Mouse (Mus musculus) neural tube, embryonic 15.5 days (tissue): ENCODE measurements around the gene Msh5. TPM values are rescaled to one million over a fixed set of nuclear protein-coding genes. Genes with fewer than 3 reads are reported as not detected.
"Not testable (repeated sequence)": the region's sequence is repeated elsewhere in the genome, so short reads cannot be mapped to it uniquely, and the experiment has no call there.

Experiments used
- ATAC-seq: fragments of 200-750 bp; cut with Nextera tagmentation; 2 replicates; pipeline ENCODE4 v1.8.0; 2017; ENCODE audit warnings: mild to moderate bottlenecking, moderate TSS enrichment, moderate library complexity; ENCODE audit not compliant: low FRiP score
- H3K27ac ChIP-seq: fragments of 300-500 bp; sonication (generic); replicated peaks from 2 replicates; pipeline ENCODE4 v1.5.1; 2015; ENCODE audit warnings: mild to moderate bottlenecking, inconsistent platforms
- H3K27me3 ChIP-seq: fragments of 300-500 bp; sonication (generic); replicated peaks from 2 replicates; pipeline ENCODE4 v1.6.1; 2015; ENCODE audit warnings: inconsistent platforms
- H3K36me3 ChIP-seq: fragments of 300-500 bp; sonication (generic); 2 replicates; pipeline ENCODE4 v1.6.1; 2015; ENCODE audit warnings: inconsistent platforms
- H3K4me1 ChIP-seq: fragments of 300-500 bp; sonication (generic); 2 replicates; pipeline ENCODE4 v1.6.1; 2015; ENCODE audit warnings: inconsistent platforms
- H3K4me2 ChIP-seq: fragments of 300-500 bp; sonication (generic); 2 replicates; pipeline ENCODE4 v1.6.1; 2015; ENCODE audit warnings: inconsistent platforms, mild to moderate bottlenecking, moderate library complexity
- H3K4me3 ChIP-seq: fragments of 300-500 bp; sonication (generic); replicated peaks from 2 replicates; pipeline ENCODE4 v1.5.1; 2015; ENCODE audit warnings: mild to moderate bottlenecking, inconsistent platforms
- H3K9ac ChIP-seq: fragments of 300-500 bp; sonication (generic); replicated peaks from 2 replicates; pipeline ENCODE4 v1.6.1; 2015; ENCODE audit warnings: mild to moderate bottlenecking, inconsistent platforms
- H3K9me3 ChIP-seq: fragments of 300-500 bp; sonication (generic); replicated peaks from 2 replicates; pipeline ENCODE4 v1.6.1; 2016; ENCODE audit warnings: inconsistent platforms
- WGBS: fragments of 180-500 bp; shearing (Covaris S2); methylation state at CpG from one replicate; pipeline ENCODE4 v1.1.7; 2015; ENCODE audit warnings: mixed read lengths; 5-methylcytosine and 5-hydroxymethylcytosine counted together
- polyA plus RNA-seq: library from polyadenylated mRNA; unstranded; fragments of >200 nt; fragmentation: Nextera tagmentation; extraction: Ambion mirVana; gene quantifications from 2 replicates; pipeline ENCODE4 v1.2.1, GENCODE M21; 2015

The Msh5 gene
- polyA plus RNA-seq, 1 experiment from 2014 or later, result 2.0 TPM

DNA sequence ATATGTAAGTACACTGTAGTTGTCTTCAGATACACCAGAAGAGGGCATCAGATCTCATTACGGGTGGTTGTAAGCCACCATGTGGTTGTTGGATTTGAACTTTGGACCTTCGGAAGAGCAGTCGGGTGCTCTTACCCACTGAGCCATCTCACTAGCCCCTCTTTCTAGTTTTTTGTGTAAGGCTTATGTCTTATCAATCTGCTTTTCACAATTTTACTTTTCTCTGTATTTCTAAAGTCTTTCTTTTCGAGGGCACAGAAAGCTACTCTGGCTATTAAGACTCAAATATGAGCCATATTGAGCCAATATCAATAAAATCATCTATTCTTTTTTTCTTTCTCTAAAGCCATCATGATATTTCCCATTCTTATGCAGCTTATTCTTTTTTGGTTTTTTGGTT, 51.4 kb downstream of the Msh5 start:
- not testable (repeated sequence) for H3K27me3 ChIP-seq, H3K27ac ChIP-seq, H3K36me3 ChIP-seq, H3K9ac ChIP-seq, ATAC-seq, H3K4me2 ChIP-seq, H3K4me3 ChIP-seq, H3K9me3 ChIP-seq, H3K4me1 ChIP-seq
- WGBS, result 94% methylated on average over 4 of the region's 4 CpGs

DNA sequence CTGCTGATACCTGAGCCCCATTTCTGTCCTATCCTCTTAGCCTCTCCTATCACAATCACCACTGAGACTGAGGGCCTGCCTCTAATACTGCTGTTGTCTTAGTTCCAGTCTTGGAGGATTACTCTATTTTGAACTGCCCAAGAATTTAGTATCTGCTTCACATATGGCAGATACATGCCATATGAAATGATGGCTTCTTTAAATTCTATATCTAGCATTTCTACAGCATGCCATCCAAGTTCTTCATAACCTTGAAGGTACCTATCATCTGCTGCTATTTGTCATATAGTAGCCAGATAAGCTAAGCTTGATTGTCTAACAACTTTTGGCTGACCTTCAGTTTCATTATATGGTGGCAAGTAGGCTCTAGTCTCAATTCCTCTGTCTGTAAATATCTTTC, 51.8 kb downstream of the Msh5 start:
- no peak for ATAC-seq
- Histone ChIP-seq H3K4me2 (no peak overlapping the region), H3K9ac (no peak overlapping the region), H3K27me3 (no peaks in the 10 kb centered on the region), H3K4me3 (no peak overlapping the region), H3K36me3 (0 out of 2 replicates have a peak, but pooled peaks cover 8% of the 10 kb centered on the region), H3K27ac (no peak overlapping the region), H3K9me3 (no peaks in the 10 kb centered on the region), H3K4me1 (peaks cover 2% of the 10 kb centered on the region)

DNA sequence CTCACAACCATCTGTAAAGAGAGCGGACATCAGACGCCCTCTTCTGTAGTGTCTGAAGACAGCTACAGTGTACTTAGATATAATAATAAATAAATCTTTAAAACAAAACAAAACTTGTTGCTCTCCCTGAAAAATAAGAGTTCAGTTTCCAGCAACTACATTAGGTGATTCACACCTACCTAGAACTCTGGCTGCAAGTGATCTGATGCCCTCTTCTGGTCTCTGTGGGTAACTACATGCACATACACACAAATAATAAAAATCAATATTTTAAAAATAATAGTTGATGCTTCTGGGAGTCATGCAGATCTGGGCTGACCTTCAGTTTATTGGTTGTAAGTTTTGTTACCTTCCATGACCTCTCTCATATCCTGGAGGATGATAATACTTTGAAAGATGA, 62.3 kb downstream of the Msh5 start:
- WGBS, result 81% methylated on average over 2 of the region's 2 CpGs
- peaks cover 15% of the 10 kb centered on the region for H3K36me3 ChIP-seq
- H3K4me2 ChIP-seq, result no peak overlapping the region
- no peak overlapping the region for H3K9ac ChIP-seq
- H3K4me1 ChIP-seq, result peaks cover 26% of the 10 kb centered on the region
- H3K9me3 ChIP-seq, result no peaks in the 10 kb centered on the region
- H3K27me3 ChIP-seq, result no peaks in the 10 kb centered on the region
- no peak overlapping the region for H3K4me3 ChIP-seq
- H3K27ac ChIP-seq, result no peak overlapping the region
- ATAC-seq, result no peak

DNA sequence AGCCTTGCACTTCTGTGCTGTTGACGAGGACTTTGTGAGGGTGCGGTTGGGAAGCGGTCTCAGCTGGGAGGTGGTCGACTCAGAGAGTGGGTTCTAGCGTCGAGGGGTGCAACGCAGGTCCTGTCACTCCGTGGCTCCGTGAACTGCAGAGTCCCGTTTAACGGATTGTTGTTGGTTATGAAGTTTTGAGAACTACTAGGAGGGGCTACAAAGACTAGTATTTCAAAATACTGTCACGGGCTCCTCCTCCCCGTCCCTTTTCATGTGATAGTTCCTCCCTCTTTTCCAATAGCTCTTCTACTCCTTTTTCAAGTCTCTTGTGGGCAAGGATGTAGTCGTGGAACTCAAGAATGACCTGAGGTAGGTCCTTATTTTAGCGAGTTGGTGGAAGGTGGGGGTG, 64.2 kb downstream of the Msh5 start:
- H3K4me2 ChIP-seq, result peak overlapping the region; percentile 95
- under 1% methylated on average over 15 of the region's 15 CpGs for WGBS
- H3K9me3 ChIP-seq, result no peaks in the 10 kb centered on the region
- peak overlapping the region; percentile 95 for H3K9ac ChIP-seq
- peak; percentile 37 for ATAC-seq
- H3K4me3 ChIP-seq, result peak overlapping the region; percentile 91
- peaks cover 26% of the 10 kb centered on the region for H3K4me1 ChIP-seq
- H3K27ac ChIP-seq, result peak overlapping the region; percentile 99
- no peaks in the 10 kb centered on the region for H3K27me3 ChIP-seq
- H3K36me3 ChIP-seq, result peaks cover 15% of the 10 kb centered on the region

DNA sequence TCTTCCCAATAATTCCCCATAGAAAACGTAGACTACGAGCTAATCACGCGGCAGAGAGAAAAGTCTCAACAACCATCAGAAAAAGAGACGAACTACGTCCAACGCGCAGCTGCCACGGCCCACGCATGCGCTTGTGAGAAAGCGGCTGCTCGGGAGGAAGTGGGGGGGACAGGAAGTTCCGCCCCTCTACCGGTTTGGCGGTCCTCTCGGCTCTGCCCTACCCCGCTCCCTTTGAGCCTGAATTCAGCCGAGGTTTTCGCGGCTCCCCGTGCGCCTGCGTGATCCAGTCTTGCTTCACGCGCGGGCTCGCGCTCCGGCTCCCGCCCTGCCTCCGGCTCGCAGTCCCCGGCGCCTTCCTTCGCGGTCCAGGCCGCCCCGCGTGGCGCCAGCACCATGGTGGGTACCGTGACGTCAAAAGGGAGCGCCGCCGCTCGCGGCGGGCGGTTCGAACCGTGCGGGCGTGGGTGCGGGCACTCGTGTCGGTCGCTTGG, 64.8 kb downstream of the Msh5 start, which contains the start of gene Lsm2:
Gene Lsm2 (plus strand): TSS at position 173 of the 491 bp plus-strand sequence.
- no peaks in the 10 kb centered on the region for H3K27me3 ChIP-seq
- H3K4me1 ChIP-seq, result peaks cover 26% of the 10 kb centered on the region
- no peaks in the 10 kb centered on the region for H3K9me3 ChIP-seq
- peak within 1 kb of the TSS; percentile 95 for H3K9ac ChIP-seq
- peak within 1 kb of the TSS; percentile 91 for H3K4me3 ChIP-seq
- peaks cover 15% of the 10 kb centered on the region for H3K36me3 ChIP-seq
- peak; percentile 95 for ATAC-seq
- WGBS, result under 1% methylated on average over 58 of the region's 58 CpGs
- H3K4me2 ChIP-seq, result peak within 1 kb of the TSS; percentile 95
- H3K27ac ChIP-seq, result peak within 1 kb of the TSS; percentile 99

DNA sequence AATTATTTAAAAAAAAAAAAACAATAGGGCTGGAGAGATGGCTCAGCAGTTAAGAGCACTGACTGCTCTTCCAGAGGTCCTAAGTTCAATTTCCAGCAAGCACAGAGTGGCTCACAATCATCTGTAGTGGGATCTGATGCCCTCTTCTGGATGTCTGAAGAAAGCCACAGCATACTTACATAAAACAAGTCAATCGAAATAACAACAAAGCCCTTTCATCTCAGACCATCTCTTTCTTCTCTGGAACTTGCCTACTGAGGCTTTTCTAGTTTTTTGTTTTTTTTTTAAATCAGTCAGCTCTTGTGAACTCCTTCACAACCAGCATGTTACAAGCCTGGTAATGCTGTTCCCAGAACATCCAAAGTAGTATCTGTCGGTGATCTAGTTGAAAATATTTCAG, 65.9 kb downstream of the Msh5 start:
- Histone ChIP-seq H3K4me3 (peak overlapping the region; percentile 91), H3K27me3 (no peaks in the 10 kb centered on the region), H3K36me3 (peaks cover 7% of the 10 kb centered on the region), H3K27ac (peak overlapping the region; percentile 99), H3K4me1 (peaks cover 26% of the 10 kb centered on the region), H3K9me3 (no peaks in the 10 kb centered on the region), H3K9ac (peak overlapping the region; percentile 95), H3K4me2 (peak overlapping the region; percentile 95)
- 14% methylated on average over 2 of the region's 2 CpGs for WGBS
- no peak for ATAC-seq

DNA sequence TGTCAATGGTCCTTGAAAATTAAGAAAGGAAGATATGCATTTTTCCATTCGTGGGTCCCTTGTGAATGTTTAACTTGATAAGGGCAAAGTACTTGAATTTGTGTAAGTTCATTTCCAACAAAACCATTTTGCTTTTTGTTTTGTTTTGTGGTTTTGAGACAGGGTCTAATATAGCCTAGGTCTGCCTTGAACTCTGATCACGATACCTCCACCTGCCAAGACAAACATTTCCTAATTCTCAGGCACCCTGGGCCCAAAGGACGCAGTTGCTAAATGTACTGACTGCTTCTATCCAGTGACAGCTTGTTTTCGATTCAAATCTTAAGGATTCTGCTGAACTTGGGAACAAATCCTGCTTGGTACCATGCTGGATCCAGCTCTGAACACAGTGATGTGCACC, 66.9 kb downstream of the Msh5 start:
- WGBS, result 96% methylated on average over 4 of the region's 4 CpGs
- H3K9me3 ChIP-seq, result no peaks in the 10 kb centered on the region
- no peaks in the 10 kb centered on the region for H3K27me3 ChIP-seq
- no peak for ATAC-seq
- no peak overlapping the region for H3K27ac ChIP-seq
- no peak overlapping the region for H3K9ac ChIP-seq
- H3K36me3 ChIP-seq, result no peaks in the 10 kb centered on the region
- peaks cover 26% of the 10 kb centered on the region for H3K4me1 ChIP-seq
- no peak overlapping the region for H3K4me3 ChIP-seq
- H3K4me2 ChIP-seq, result no peak overlapping the region

Other genes starting within 250 kb of the Msh5 start
- not detected in 2 replicates for gene Cyp21a1, start 242.2 kb downstream of the Msh5 start, polyA plus RNA-seq
- 40.0 and 41.6 TPM in 2 replicates for gene Stk19, start 209.8 kb downstream of the Msh5 start, polyA plus RNA-seq
- gene Dxo, start 209.7 kb downstream of the Msh5 start, polyA plus RNA-seq, result 58.9 and 64.8 TPM in 2 replicates
- gene Skiv2l, start 196.5 kb downstream of the Msh5 start, polyA plus RNA-seq, result 56.6 and 57.4 TPM in 2 replicates
- gene Nelfe, start 196.4 kb downstream of the Msh5 start, polyA plus RNA-seq, result 77.4 and 77.8 TPM in 2 replicates
- 2.4 and 5.9 TPM in 2 replicates for gene Cfb, start 184.2 kb downstream of the Msh5 start, polyA plus RNA-seq
- 9.6 and 10.6 TPM in 2 replicates for gene Zbtb12, start 167.3 kb downstream of the Msh5 start, polyA plus RNA-seq
- not detected in 2 replicates for gene Gm20547, start 164.7 kb downstream of the Msh5 start, polyA plus RNA-seq
- gene C2, start 148.5 kb downstream of the Msh5 start, polyA plus RNA-seq, result 1.7 and 4.0 TPM in 2 replicates
- 80.4 and 81.2 TPM in 2 replicates for gene Ehmt2, start 148.3 kb downstream of the Msh5 start, polyA plus RNA-seq
- 4.1 TPM in 1 of 2 replicates, not detected in the other for gene Slc44a4, start 132.3 kb downstream of the Msh5 start, polyA plus RNA-seq
- 39.1 and 43.5 TPM in 2 replicates for gene Neu1, start 115.5 kb downstream of the Msh5 start, polyA plus RNA-seq
- gene Hspa1b, start 87.5 kb downstream of the Msh5 start, polyA plus RNA-seq, result 0.54 and 0.84 TPM in 2 replicates
- gene Gm20481, start 76.8 kb downstream of the Msh5 start, polyA plus RNA-seq, result not detected in 2 replicates
- 12.8 and 13.2 TPM in 2 replicates for gene Hspa1a, start 74.6 kb downstream of the Msh5 start, polyA plus RNA-seq
- 1.4 and 1.5 TPM in 2 replicates for gene Hspa1l, start 74.0 kb downstream of the Msh5 start, polyA plus RNA-seq
- gene Lsm2, start 64.9 kb downstream of the Msh5 start, polyA plus RNA-seq, result 97.9 and 120 TPM in 2 replicates
- gene Vars, start 45.8 kb downstream of the Msh5 start, polyA plus RNA-seq, result 57.8 and 83.6 TPM in 2 replicates
- 0.19 and 0.34 TPM in 2 replicates for gene Vwa7, start 30.2 kb downstream of the Msh5 start, polyA plus RNA-seq
- 1.8 and 6.2 TPM in 2 replicates for gene Sapcd1, start 18.7 kb downstream of the Msh5 start, polyA plus RNA-seq
- gene Clic1, start 3.2 kb upstream of the Msh5 start, polyA plus RNA-seq, result 76.6 and 156 TPM in 2 replicates
- gene Ddah2, start 12.3 kb upstream of the Msh5 start, polyA plus RNA-seq, result 244 and 261 TPM in 2 replicates
- 0.19 TPM in 1 of 2 replicates, not detected in the other for gene Ly6g6c, start 18.6 kb upstream of the Msh5 start, polyA plus RNA-seq
- gene Mpig6b, start 19.4 kb upstream of the Msh5 start, polyA plus RNA-seq, result 0.17 and 0.24 TPM in 2 replicates
- 0.65 and 1.3 TPM in 2 replicates for gene Ly6g6e, start 30.2 kb upstream of the Msh5 start, polyA plus RNA-seq
- 0.74 and 2.8 TPM in 2 replicates for gene Ly6g6d, start 31.3 kb upstream of the Msh5 start, polyA plus RNA-seq
- gene Ly6g6f, start 38.9 kb upstream of the Msh5 start, polyA plus RNA-seq, result 0.32 TPM in 1 of 2 replicates, not detected in the other
- 110 TPM in 2 replicates for gene Abhd16a, start 42.5 kb upstream of the Msh5 start, polyA plus RNA-seq
- gene Ly6g5c, start 61.5 kb upstream of the Msh5 start, polyA plus RNA-seq, result not detected in 2 replicates
- 1.0 and 1.5 TPM in 2 replicates for gene Ly6g5b, start 68.7 kb upstream of the Msh5 start, polyA plus RNA-seq
- gene Gpank1, start 74.7 kb upstream of the Msh5 start, polyA plus RNA-seq, result 22.4 and 22.8 TPM in 2 replicates
- gene Csnk2b, start 75.3 kb upstream of the Msh5 start, polyA plus RNA-seq, result 312 and 350 TPM in 2 replicates
- gene D17H6S53E, start 79.6 kb upstream of the Msh5 start, polyA plus RNA-seq, result 9.5 and 10.6 TPM in 2 replicates
- gene Apom, start 85.3 kb upstream of the Msh5 start, polyA plus RNA-seq, result 0.20 and 0.84 TPM in 2 replicates
- gene Bag6, start 88.4 kb upstream of the Msh5 start, polyA plus RNA-seq, result 54.7 and 62.7 TPM in 2 replicates
- gene Prrc2a, start 118.2 kb upstream of the Msh5 start, polyA plus RNA-seq, result 155 TPM in 2 replicates
- gene Aif1, start 129.3 kb upstream of the Msh5 start, polyA plus RNA-seq, result 12.1 and 12.3 TPM in 2 replicates
- 8.3 and 12.1 TPM in 2 replicates for gene Lst1, start 141.7 kb upstream of the Msh5 start, polyA plus RNA-seq
- 0.63 and 7.3 TPM in 2 replicates for gene Ltb, start 147.7 kb upstream of the Msh5 start, polyA plus RNA-seq
- gene Tnf, start 155.3 kb upstream of the Msh5 start, polyA plus RNA-seq, result 0.09 and 0.28 TPM in 2 replicates
- 0.75 and 0.77 TPM in 2 replicates for gene Lta, start 158.6 kb upstream of the Msh5 start, polyA plus RNA-seq
- gene Gm16181, start 174.1 kb upstream of the Msh5 start, polyA plus RNA-seq, result 0.40 TPM in 1 of 2 replicates, not detected in the other
- gene Atp6v1g2, start 186.9 kb upstream of the Msh5 start, polyA plus RNA-seq, result 116 and 126 TPM in 2 replicates
- 11.2 and 12.1 TPM in 2 replicates for gene Nfkbil1, start 189.0 kb upstream of the Msh5 start, polyA plus RNA-seq
- gene Ddx39b, start 195.0 kb upstream of the Msh5 start, polyA plus RNA-seq, result 334 and 376 TPM in 2 replicates
- gene H2-D1, start 216.0 kb upstream of the Msh5 start, polyA plus RNA-seq, result 143 and 196 TPM in 2 replicates